Mouse (Mus musculus): ENCODE results near the gene Tex52.
"Not testable (repeated sequence)": the region's sequence is repeated elsewhere in the genome, so short reads cannot be mapped to it uniquely, and the experiment has no call there.

The Tex52 gene

GRCm38 (mm10) chr6:128380594-128381167, 5.4 kb downstream of the Tex52 start:
- in situ Hi-C loops (cut with MboI), result not testable (repeated sequence)

- in situ Hi-C loops (cut with MboI), result no loop called here
These were observed 6.0 kb downstream of the Tex52 start for GRCm38 (mm10) chr6:128381254-128381653.

DNA sequence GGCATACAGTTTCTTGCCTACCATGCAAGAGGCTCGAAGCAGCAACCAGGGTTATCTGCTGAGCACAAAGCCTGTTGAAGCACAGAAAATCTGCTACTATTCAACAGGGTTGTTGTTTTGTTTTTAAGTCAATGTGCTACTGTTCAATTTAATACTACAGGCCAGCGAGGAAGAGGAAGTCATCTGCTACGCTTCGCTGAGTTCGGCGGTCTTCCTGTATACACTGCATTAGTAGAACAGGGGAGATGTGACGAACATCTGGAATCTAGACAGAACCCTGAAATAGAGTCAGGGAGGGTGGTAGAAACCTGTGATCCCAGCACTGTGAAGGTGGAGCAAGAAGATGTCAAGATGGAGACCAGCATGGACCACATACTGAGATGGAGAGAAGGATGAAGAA, 8.5 kb downstream of the Tex52 start:
- in situ Hi-C loops (cut with MboI), result no loop called here

GRCm38 (mm10) chr6:128385026-128385425, 9.8 kb downstream of the Tex52 start:
- in situ Hi-C loops (cut with MboI), result no loop called here

GRCm38 (mm10) chr6:128389185-128389584, 13.9 kb downstream of the Tex52 start:
- in situ Hi-C loops (cut with MboI), result no loop called here

DNA sequence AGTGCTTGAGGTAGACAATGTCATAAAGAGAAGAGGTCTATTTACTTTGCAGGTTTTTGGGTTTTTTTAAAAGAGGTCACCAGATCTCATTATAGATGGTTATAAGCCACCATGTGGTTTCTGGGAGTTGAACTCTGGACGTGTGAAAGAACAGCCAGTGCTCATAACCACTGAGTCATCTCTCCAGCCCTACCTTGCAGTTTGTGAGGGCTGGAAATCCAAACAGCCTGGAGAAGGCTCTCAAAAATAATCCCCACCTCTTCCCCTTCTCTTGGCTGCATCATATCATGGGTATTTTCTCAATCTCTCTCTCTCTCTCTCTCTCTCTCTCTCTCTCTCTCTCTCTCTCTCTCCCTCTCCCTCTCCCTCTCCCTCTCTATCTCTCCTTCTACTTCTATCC, 15.4 kb downstream of the Tex52 start:
- in situ Hi-C loops (cut with MboI), result no loop called here

GRCm38 (mm10) chr6:128397574-128398261, 22.5 kb downstream of the Tex52 start:
- in situ Hi-C loops (cut with MboI), result no loop called here

DNA sequence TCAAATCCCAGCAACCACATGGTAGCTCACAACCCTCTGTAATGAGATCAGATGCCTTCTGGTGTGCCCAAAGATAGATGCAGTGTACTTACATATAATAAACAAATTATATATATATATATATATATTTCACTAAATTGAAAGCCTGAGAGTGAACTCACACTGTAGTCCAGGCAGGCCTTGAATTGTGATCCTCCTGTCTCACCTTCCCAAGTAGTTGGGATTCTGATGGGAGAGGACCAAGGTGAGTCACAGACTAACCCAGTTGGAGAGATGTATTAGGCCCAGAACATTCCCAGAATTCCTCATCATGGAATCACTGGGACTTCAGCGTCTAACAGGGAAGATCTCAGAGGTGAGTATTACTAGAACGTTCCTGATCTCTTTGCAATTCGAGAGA, 23.7 kb downstream of the Tex52 start, which contains the start of gene Nrip2:
Gene Nrip2 (plus strand): TSS at position 301 of the 400 bp plus-strand sequence.
- in situ Hi-C loops (cut with MboI), result no loop called here

DNA sequence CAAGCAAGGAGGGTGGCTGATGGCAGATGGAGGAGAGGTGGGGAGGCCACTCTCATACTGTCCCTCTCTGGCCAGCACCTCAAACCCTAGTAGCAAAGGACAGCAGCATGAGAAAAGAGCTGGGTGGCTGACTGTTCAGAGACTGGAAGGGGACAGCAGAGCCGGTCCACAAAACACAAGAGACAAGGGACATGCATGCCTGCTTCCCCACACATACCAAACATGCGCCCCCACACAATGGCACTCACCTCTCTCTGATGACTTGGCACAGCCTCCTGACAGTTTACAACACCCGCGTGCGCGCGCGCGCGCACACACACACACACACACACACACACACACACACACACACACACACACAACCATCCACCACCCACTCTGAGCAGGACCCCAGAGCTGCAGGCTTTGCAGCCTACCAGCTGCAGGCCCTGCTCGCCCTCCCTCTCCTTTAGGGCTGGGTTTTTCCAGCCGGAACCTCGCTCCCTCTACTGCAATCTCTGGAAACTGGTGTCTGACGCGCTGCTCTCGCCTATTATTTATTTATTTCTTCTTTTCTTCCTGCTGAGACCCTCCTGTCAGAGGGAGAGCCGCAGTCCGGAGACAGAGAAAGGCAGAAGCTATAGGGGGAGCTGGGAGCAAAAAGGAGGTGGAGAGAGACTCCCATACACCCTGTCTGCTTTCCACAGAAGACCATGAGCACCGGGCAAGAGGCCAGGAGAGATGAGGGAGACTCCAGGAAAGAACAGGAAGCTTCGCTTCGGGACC, 24.3 kb downstream of the Tex52 start:
- in situ Hi-C loops (cut with MboI), result no loop called here

DNA sequence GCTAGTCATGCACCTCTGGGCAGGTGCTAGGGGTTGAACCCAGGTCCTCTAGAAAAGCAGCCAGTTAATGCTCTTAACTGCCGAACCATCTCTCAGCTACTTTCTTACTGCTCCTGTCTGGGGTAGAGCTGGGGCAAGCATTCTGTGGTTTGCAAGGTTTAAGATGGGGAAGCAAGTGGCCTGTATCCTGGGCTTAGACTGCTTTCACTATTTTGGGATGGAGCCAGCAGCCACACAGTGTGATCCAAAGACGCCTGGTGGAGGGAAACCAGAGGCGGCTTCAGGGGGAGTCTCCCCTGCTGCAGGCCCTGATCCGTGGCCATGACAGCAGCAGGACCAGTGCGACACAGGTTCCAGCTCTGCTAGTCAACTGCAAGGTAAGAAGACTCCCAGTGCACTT, 29.5 kb downstream of the Tex52 start:
- in situ Hi-C loops (cut with MboI), result no loop called here

GRCm38 (mm10) chr6:128408544-128409125, 33.4 kb downstream of the Tex52 start:
- in situ Hi-C loops (cut with MboI), result no loop called here

DNA sequence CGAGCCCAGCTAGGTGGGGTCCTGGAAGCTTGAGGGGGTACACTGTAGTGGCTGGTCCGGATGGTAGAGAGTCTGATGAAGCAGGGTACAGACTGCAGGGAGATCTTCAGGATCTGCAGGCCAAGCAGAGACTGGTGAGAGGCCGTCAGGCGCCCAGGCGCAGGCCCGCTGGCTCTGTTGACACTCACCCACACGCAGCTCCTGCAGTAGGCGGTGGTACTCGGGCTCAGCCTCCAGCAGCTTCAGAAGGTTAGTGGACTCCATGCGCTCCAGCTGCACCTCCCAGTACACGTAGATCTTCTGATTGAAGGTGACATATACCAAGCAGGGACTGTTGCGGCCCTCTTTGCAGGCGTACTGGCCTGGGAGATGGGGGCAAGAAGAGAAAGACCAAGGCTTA, 35.0 kb downstream of the Tex52 start:
- in situ Hi-C loops (cut with MboI), result loop anchor here (10.0 kb wide), 1 partner anchor 86 kb away; no protein-coding TSS in a partner anchor

DNA sequence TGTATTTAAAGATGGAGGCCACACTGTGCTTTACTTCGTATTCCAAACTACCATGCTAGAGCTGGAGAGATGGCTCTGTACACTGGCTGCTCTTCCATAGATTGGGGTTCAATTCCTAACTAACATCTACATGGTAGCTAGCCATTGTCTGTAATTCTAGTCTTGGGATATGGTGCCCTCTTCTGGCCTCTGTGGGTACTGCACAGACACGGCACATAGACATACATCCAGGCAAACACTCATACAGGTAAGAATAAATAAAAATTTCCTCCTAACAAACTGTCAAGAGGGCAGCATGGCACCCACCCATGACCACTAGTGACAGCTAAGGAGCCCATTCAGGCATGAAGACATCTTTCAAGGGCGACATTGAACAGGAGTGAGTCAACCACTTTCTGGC, 35.9 kb downstream of the Tex52 start:
- in situ Hi-C loops (cut with MboI), result loop anchor here (10.0 kb wide), 1 partner anchor 86 kb away; no protein-coding TSS in a partner anchor

DNA sequence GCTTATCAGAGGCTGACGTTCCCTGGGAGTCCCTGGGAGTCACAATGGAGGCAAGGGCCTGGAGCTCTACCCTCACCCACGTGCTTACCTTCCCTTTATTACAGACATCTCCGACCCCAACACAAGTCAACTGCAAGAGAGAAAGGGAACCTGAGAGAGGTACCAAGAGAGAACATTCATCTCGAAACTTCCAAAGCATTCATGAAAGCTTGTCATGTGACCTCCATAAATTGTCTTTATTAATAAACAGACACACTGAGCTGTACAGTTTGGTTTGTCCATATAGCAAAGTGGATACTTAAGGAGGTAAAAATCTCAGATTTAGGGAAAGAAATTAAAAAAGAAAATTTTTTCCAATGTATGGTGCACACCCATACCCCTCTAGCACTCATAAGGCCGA, 40.9 kb downstream of the Tex52 start:
- in situ Hi-C loops (cut with MboI), result loop anchor here (10.0 kb wide), 1 partner anchor 91 kb away; no protein-coding TSS in a partner anchor

- in situ Hi-C loops (cut with MboI), result loop anchor here (10.0 kb wide), 1 partner anchor 93 kb away; no protein-coding TSS in a partner anchor
These were observed 42.8 kb downstream of the Tex52 start for GRCm38 (mm10) chr6:128418076-128418475.

- in situ Hi-C loops (cut with MboI), result no loop called here
These were observed 45.8 kb downstream of the Tex52 start for GRCm38 (mm10) chr6:128421036-128421435.

DNA sequence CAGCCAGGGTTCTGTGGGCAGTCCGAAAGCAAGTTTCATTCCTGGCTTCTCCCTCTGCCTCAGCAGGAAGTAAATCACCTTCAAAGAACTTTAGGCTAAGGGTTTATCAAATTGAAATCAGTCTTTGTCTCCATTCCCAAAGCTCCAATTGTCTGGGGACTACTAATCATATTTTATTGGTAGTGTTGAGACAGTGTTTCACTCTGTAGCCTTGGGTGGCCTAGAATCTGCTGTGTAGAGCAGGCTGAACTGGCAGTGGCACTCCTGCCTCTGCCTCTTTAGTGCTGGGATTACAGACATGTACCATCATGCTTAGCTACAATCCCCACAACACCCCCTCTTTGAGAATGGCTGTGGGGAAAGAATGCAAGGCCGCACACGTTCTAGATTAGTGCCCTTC, 46.2 kb downstream of the Tex52 start:
- in situ Hi-C loops (cut with MboI), result no loop called here

- in situ Hi-C loops (cut with MboI), result no loop called here
These were observed 48.4 kb downstream of the Tex52 start for GRCm38 (mm10) chr6:128423496-128424268.

- in situ Hi-C loops (cut with MboI), result no loop called here
These were observed 49.2 kb downstream of the Tex52 start, which contains the start of gene Itfg2 for GRCm38 (mm10) chr6:128424269-128425019. TSS of gene Itfg2 (minus strand) at chr6:128424931.

DNA sequence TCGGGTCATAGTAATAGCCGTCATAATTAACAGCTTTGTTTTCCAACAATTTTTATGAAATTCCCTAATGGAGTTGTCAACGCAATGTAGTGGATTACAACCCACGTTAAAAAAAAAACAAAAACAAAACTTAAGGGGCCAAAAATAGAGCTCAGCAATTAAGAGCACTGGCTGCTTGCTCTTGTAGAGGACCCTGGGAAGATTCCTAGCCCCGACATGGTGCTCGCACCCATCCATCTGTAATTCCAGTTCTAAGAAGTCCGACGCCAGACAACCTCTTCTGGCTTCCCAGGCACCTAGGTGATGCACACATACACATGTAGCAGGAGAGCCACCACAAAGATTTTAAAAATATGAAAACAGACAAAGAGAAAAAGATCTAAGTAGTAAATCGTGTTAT, 49.8 kb downstream of the Tex52 start:
- in situ Hi-C loops (cut with MboI), result no loop called here

- in situ Hi-C loops (cut with MboI), result no loop called here
These were observed 52.3 kb downstream of the Tex52 start for GRCm38 (mm10) chr6:128427571-128427970.
